Comparison of ENCODE assay signal across 12 mouse cellular contexts in the genomic region with DNA sequence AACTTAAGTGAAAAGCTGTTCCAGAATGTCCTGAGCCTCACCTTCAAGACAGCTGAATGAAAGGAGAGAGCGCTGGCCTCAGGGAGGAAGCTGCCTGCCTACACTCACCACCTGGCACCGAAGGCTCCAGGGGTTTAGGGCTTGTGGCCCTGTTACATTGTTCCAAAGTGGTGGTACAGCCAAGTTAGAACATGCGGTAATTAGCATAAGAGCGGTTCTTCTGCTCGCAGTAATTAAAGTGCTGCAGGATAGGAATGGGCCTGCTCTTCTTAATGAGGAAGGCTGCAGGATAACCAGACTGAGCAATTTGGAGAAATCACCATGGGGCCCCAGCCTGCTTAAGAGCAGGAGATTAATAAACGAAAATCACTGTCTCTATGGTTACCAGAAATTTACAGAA.
DNase-seq lines count a peak whose midpoint lies in the region; ATAC-seq and TF ChIP-seq lines count a peak whose summit lies in the region.
"Had no signal": no experiment of that assay in that cellular context is flagged by ENCODE, and none has a peak within 500 bp of the region (broad histone marks: within the 10 kb centered on the region; RNA-seq: fewer than 3 reads in every experiment).

No protein-coding gene starts in this region.

- H3K4me2 ChIP-seq in limb, embryonic 11.5 days (ENCODE audit: low read depth, severe bottlenecking), result no peak overlapping the region
- H3K4me2 ChIP-seq in embryonic facial prominence, embryonic 15.5 days (replicated peaks), result no peak overlapping the region
- H3K4me2 ChIP-seq in hindbrain, embryonic 16.5 days (ENCODE audit: low read length), result no peak overlapping the region
- H3K4me2 ChIP-seq: kidney, embryonic 15.5 days; liver, embryonic 15.5 days; neural tube, embryonic 13.5 days had no signal

- H3K36me3 ChIP-seq in limb, embryonic 11.5 days (ENCODE audit: control insufficient read depth, insufficient read depth, low read length), result no peaks in the 10 kb centered on the region
- H3K36me3 ChIP-seq in limb, embryonic 10.5 days, result no peaks in the 10 kb centered on the region
- no peaks in the 10 kb centered on the region for H3K36me3 ChIP-seq in embryonic facial prominence, embryonic 15.5 days
- no peaks in the 10 kb centered on the region for H3K36me3 ChIP-seq in hindbrain, embryonic 16.5 days (ENCODE audit: control insufficient read depth, insufficient read depth, low read length)
- H3K36me3 ChIP-seq: kidney, embryonic 15.5 days; liver, embryonic 15.5 days; neural tube, embryonic 13.5 days had no signal

- peak; percentile 23 for DNase-seq in limb, embryonic 11.5 days (ENCODE audit: low spot score)
- no peak for DNase-seq in limb, embryonic 10.5 days (ENCODE audit: low spot score)
- DNase-seq in brain, embryonic 14.5 days (ENCODE audit: low read depth), result peak; percentile 86
- DNase-seq in heart, postnatal 10 days, result no peak
- DNase-seq in ovary, adult 18-20 months (ENCODE audit: low spot score), result no peak
- DNase-seq: cerebellum, adult 11 months had no signal

- no peak for ATAC-seq in limb, embryonic 11.5 days (ENCODE audit: insufficient number of reproducible peaks, low FRiP score, low TSS enrichment, low read depth)
- peak; percentile 29; the same call in 1 of the 2 replicates for ATAC-seq in embryonic facial prominence, embryonic 15.5 days (ENCODE audit: insufficient number of reproducible peaks, low FRiP score, low TSS enrichment, low read depth)
- peak; percentile 84 for ATAC-seq in hindbrain, embryonic 16.5 days

- no peak overlapping the region for H3K27ac ChIP-seq in limb, embryonic 11.5 days (replicated peaks; ENCODE audit: low read depth, low read length)
- no peak overlapping the region for H3K27ac ChIP-seq in limb, embryonic 10.5 days
- no peak overlapping the region for H3K27ac ChIP-seq in embryonic facial prominence, embryonic 15.5 days (replicated peaks)
- H3K27ac ChIP-seq in hindbrain, embryonic 16.5 days (ENCODE audit: low read depth, low read length), result no peak overlapping the region
- H3K27ac ChIP-seq: kidney, embryonic 15.5 days; liver, embryonic 15.5 days; neural tube, embryonic 13.5 days had no signal

- WGBS in limb, embryonic 11.5 days, result 47% methylated on average over 6 of the region's 6 CpGs
- 58% methylated on average over 6 of the region's 6 CpGs for WGBS in limb, embryonic 10.5 days
- WGBS in embryonic facial prominence, embryonic 15.5 days, result 35% methylated on average over 6 of the region's 6 CpGs
- 31% methylated on average over 6 of the region's 6 CpGs for WGBS in hindbrain, embryonic 16.5 days

- H3K4me3 ChIP-seq in limb, embryonic 11.5 days (ENCODE audit: low read depth, low read length), result no peak overlapping the region
- H3K4me3 ChIP-seq in limb, embryonic 10.5 days, result no peak overlapping the region
- no peak overlapping the region for H3K4me3 ChIP-seq in embryonic facial prominence, embryonic 15.5 days (replicated peaks)
- no peak overlapping the region for H3K4me3 ChIP-seq in hindbrain, embryonic 16.5 days (ENCODE audit: low read length)
- H3K4me3 ChIP-seq: kidney, embryonic 15.5 days; liver, embryonic 15.5 days; megakaryocyte, embryonic 14.5 days; neural tube, embryonic 13.5 days had no signal

- TF ChIP-seq POLR2A in brain, embryonic 14.5 days (IDR thresholded peaks at IDR 0.05; ENCODE audit: borderline replicate concordance, extremely low read depth, insufficient read depth, insufficient read length, poor library complexity, severe bottlenecking), result no peak

- peaks cover 5% of the 10 kb centered on the region; the same call in 1 of the 2 replicates for H3K4me1 ChIP-seq in limb, embryonic 11.5 days (ENCODE audit: control insufficient read depth, insufficient read depth, low read length)
- H3K4me1 ChIP-seq in limb, embryonic 10.5 days, result peaks cover 16% of the 10 kb centered on the region
- H3K4me1 ChIP-seq in embryonic facial prominence, embryonic 15.5 days, result no peaks in the 10 kb centered on the region
- no peaks in the 10 kb centered on the region for H3K4me1 ChIP-seq in hindbrain, embryonic 16.5 days (ENCODE audit: control insufficient read depth, insufficient read depth, low read depth, low read length)
- H3K4me1 ChIP-seq: liver, embryonic 15.5 days had no signal

- no peak for TF ChIP-seq CTCF in brain, embryonic 14.5 days (IDR thresholded peaks at IDR 0.05; ENCODE audit: borderline replicate concordance, extremely low read depth, insufficient read depth, insufficient read length)

- H3K9me3 ChIP-seq in limb, embryonic 11.5 days (ENCODE audit: control insufficient read depth, low read length), result no peaks in the 10 kb centered on the region
- H3K9me3 ChIP-seq in limb, embryonic 10.5 days (replicated peaks), result no peaks in the 10 kb centered on the region
- no peaks in the 10 kb centered on the region for H3K9me3 ChIP-seq in embryonic facial prominence, embryonic 15.5 days (replicated peaks)
- no peaks in the 10 kb centered on the region for H3K9me3 ChIP-seq in hindbrain, embryonic 16.5 days (ENCODE audit: control insufficient read depth, low read length)
- H3K9me3 ChIP-seq: kidney, embryonic 15.5 days; liver, embryonic 15.5 days; megakaryocyte, embryonic 14.5 days; neural tube, embryonic 13.5 days had no signal

- intact Hi-C loops in heart, postnatal 10 days (cut with DNase I), result no loop called here

- no peak overlapping the region for H3K9ac ChIP-seq in limb, embryonic 11.5 days (ENCODE audit: low read length)
- no peak overlapping the region for H3K9ac ChIP-seq in embryonic facial prominence, embryonic 15.5 days
- H3K9ac ChIP-seq in hindbrain, embryonic 16.5 days (ENCODE audit: low read depth, low read length), result no peak overlapping the region
- H3K9ac ChIP-seq: kidney, embryonic 15.5 days; liver, embryonic 15.5 days; neural tube, embryonic 13.5 days had no signal

- no peaks in the 10 kb centered on the region for H3K27me3 ChIP-seq in limb, embryonic 11.5 days (ENCODE audit: control insufficient read depth, insufficient read depth, low read length)
- no peaks in the 10 kb centered on the region for H3K27me3 ChIP-seq in limb, embryonic 10.5 days (ENCODE audit: low read depth, poor library complexity, severe bottlenecking)
- no peaks in the 10 kb centered on the region for H3K27me3 ChIP-seq in embryonic facial prominence, embryonic 15.5 days
- H3K27me3 ChIP-seq in hindbrain, embryonic 16.5 days (replicated peaks; ENCODE audit: control insufficient read depth, insufficient read depth, low read length), result no peaks in the 10 kb centered on the region; the same call in 1 of the 2 replicates
- H3K27me3 ChIP-seq: kidney, embryonic 15.5 days; liver, embryonic 15.5 days; neural tube, embryonic 13.5 days had no signal

Comparison
In these comparisons a context has a peak if more than half of its experiments do, and no peak if none do; other contexts are left out.
1. DNase-seq: peak in limb, embryonic 11.5 days (single experiment) and brain, embryonic 14.5 days (single experiment); none in limb, embryonic 10.5 days (single experiment), heart, postnatal 10 days (0 of 2) and ovary, adult 18-20 months (single experiment).